Mouse (Mus musculus) thymus, adult 2 months (tissue): Measurements from ENCODE around the gene Rhbdl3.

Source experiments
- CTCF ChIP-seq: fragments of 200-500 bp; IDR thresholded peaks from 2 replicates; pipeline ENCODE4 v1.5.1; 2012; ENCODE audit warnings: mild to moderate bottlenecking, control low read depth, low read length, moderate library complexity, borderline replicate concordance; ENCODE audit not compliant: control insufficient read depth, poor library complexity, insufficient read depth; ENCODE audit errors: extremely low read depth
- POLR2A ChIP-seq: fragments of 200-500 bp; IDR thresholded peaks from 2 replicates; pipeline ENCODE4 v1.6.1; 2012; ENCODE audit warnings: mild to moderate bottlenecking, low read length, control low read depth, moderate library complexity; ENCODE audit not compliant: control insufficient read depth, poor library complexity, insufficient read depth; ENCODE audit errors: extremely low read depth

- no peak for TF ChIP-seq POLR2A
- TF ChIP-seq CTCF: no peak
Measured at GRCm38 (mm10) chr11:80275011-80275410, 25.7 kb upstream of the Rhbdl3 start.
